Mouse (Mus musculus): Measurements from ENCODE around the gene Spint2.

The Spint2 gene

GRCm38 (mm10) chr7:29246619-29247313 is 34.9 kb downstream of the Spint2 start:
- POLR2A ChIA-PET = interaction anchor here (0.6 to 4.0 kb wide), 37 partner anchors 9 to 397 kb away, joined by 3 to 33 read pairs (median 5); partner anchors contain the start of genes Yif1b (in 4 of the 4), Fam98c (in 2 of the 4), Ggn (in 2 of the 4) and Ppp1r14a (in 2 of the 4)
- CTCF ChIA-PET = interaction anchor here in 3 of 4 experiments (0.6 to 3.6 kb wide), 34 partner anchors 8 to 1940 kb away, joined by 3 to 27 read pairs (median 4); partner anchors contain the start of genes Yif1b (in 2 of the 3), Kcnk6 (in 1 of the 3), Ppp1r14a (in 1 of the 3) and Psmd8 (in 1 of the 3)

GRCm38 (mm10) chr7:29246015-29246414 is 35.7 kb downstream of the Spint2 start:
- CTCF ChIA-PET = interaction anchor here in 2 of 4 experiments (0.6 to 3.6 kb wide), 7 partner anchors 8 to 89 kb away, joined by 3 to 27 read pairs (median 13); partner anchors contain the start of genes Kcnk6 (in 1 of the 2), Psmd8 (in 1 of the 2) and Yif1b (in 1 of the 2)
- POLR2A ChIA-PET = interaction anchor here in 3 of 4 experiments (0.6 to 4.0 kb wide), 10 partner anchors 8 to 207 kb away, joined by 3 to 33 read pairs (median 8); partner anchors contain the start of genes Yif1b (in 3 of the 3), Ggn (in 1 of the 3), Psmd8 (in 1 of the 3) and Spint2 (in 1 of the 3)

- CTCF ChIA-PET = interaction anchor here (0.5 to 1.9 kb wide), 38 partner anchors 9 to 1087 kb away, joined by 3 to 9 read pairs (median 4); partner anchors contain the start of genes Kcnk6 (in 1 of the 4), Mrps12 (in 1 of the 4), Ppp1r14a (in 1 of the 4) and Psmd8 (in 1 of the 4)
- POLR2A ChIA-PET = interaction anchor here (0.6 to 2.2 kb wide), 18 partner anchors 10 to 118 kb away, joined by 3 to 11 read pairs (median 4); partner anchors contain the start of genes Psmd8 (in 3 of the 4), Ggn (in 1 of the 4), Kcnk6 (in 1 of the 4) and Spint2 (in 1 of the 4)
Measured at GRCm38 (mm10) chr7:29244732-29245416, 36.8 kb downstream of the Spint2 start.

GRCm38 (mm10) chr7:29238019-29238967 is 43.4 kb downstream of the Spint2 start, which contains the start of gene Yif1b:
TSS of gene Yif1b (plus strand) at chr7:29238329.
- ChIA-PET POLR2A (interaction anchor here (0.6 to 2.8 kb wide), 75 partner anchors 8 to 888 kb away, joined by 3 to 33 read pairs (median 4); partner anchors contain the start of genes 2200002D01Rik (in 3 of the 4), Ggn (in 3 of the 4), Spred3 (in 3 of the 4) and Catsperg1 (in 2 of the 4)), CTCF (interaction anchor here (0.5 to 2.2 kb wide), 25 partner anchors 9 to 257 kb away, joined by 3 to 27 read pairs (median 4); partner anchors contain the start of genes 2200002D01Rik (in 3 of the 4), Psmd8 (in 2 of the 4) and Eif3k (in 1 of the 4))

GRCm38 (mm10) chr7:29237596-29237995 is 44.1 kb downstream of the Spint2 start:
- ChIA-PET CTCF (interaction anchor here (0.5 to 2.2 kb wide), 29 partner anchors 10 to 268 kb away, joined by 3 to 27 read pairs (median 4); partner anchors contain the start of genes 2200002D01Rik (in 2 of the 4), Psmd8 (in 2 of the 4) and Eif3k (in 1 of the 4)), POLR2A (interaction anchor here (0.6 to 2.8 kb wide), 72 partner anchors 8 to 887 kb away, joined by 3 to 33 read pairs (median 4); partner anchors contain the start of genes 2200002D01Rik (in 3 of the 4), Ggn (in 3 of the 4), Spred3 (in 3 of the 4) and Catsperg1 (in 2 of the 4))

- POLR2A ChIA-PET = interaction anchor here in 2 of 4 experiments (0.7 to 2.8 kb wide), 9 partner anchors 11 to 346 kb away, joined by 3 to 33 read pairs (median 6); partner anchors contain the start of genes 2200002D01Rik (in 2 of the 2), Actn4 (in 1 of the 2), Psmd8 (in 1 of the 2) and Ryr1 (in 1 of the 2)
- CTCF ChIA-PET = interaction anchor here (0.7 to 2.2 kb wide), 6 partner anchors 11 to 174 kb away, joined by 3 to 27 read pairs (median 6); partner anchors contain the start of genes 2200002D01Rik (in 1 of the 4) and Psmd8 (in 1 of the 4)
Measured at GRCm38 (mm10) chr7:29236593-29236992, 45.1 kb downstream of the Spint2 start.

GRCm38 (mm10) chr7:29234661-29235060 is 47.1 kb downstream of the Spint2 start:
- ChIA-PET CTCF (interaction anchor here (0.6 to 2.5 kb wide), 21 partner anchors 8 to 343 kb away, joined by 3 to 13 read pairs (median 3); partner anchors contain the start of genes 2200002D01Rik (in 2 of the 4), Fam98c (in 2 of the 4), Catsperg1 (in 1 of the 4) and Psmd8 (in 1 of the 4)), POLR2A (interaction anchor here in 3 of 4 experiments (0.6 to 1.5 kb wide), 9 partner anchors 10 to 57 kb away, joined by 3 to 6 read pairs (median 3); partner anchors contain the start of genes Psmd8 (in 2 of the 3) and 2200002D01Rik (in 1 of the 3))

GRCm38 (mm10) chr7:29233745-29234144 is 48.0 kb downstream of the Spint2 start:
- CTCF ChIA-PET = interaction anchor here (0.6 to 2.5 kb wide), 13 partner anchors 9 to 1788 kb away, joined by 3 to 13 read pairs (median 4); partner anchors contain the start of genes 2200002D01Rik (in 1 of the 4), Catsperg1 (in 1 of the 4), Eif3k (in 1 of the 4) and Fam98c (in 1 of the 4)
- POLR2A ChIA-PET = interaction anchor here in 3 of 4 experiments (0.6 to 2.9 kb wide), 6 partner anchors 11 to 859 kb away, joined by 3 to 11 read pairs (median 4); partner anchors contain the start of genes Psmd8 (in 2 of the 3), Ggn (in 1 of the 3) and Spred3 (in 1 of the 3)

- POLR2A ChIA-PET = interaction anchor here (0.5 to 2.9 kb wide), 18 partner anchors 11 to 754 kb away, joined by 3 to 11 read pairs (median 4); partner anchors contain the start of genes Ggn (in 2 of the 4), Spred3 (in 2 of the 4), Catsperg1 (in 1 of the 4) and Mrps12 (in 1 of the 4)
- CTCF ChIA-PET = interaction anchor here in 3 of 4 experiments (0.6 to 1.5 kb wide), 8 partner anchors 12 to 171 kb away, joined by 3 to 5 read pairs (median 4); partner anchors contain the start of gene Fam98c (in 1 of the 3)
Measured at GRCm38 (mm10) chr7:29232247-29233013, 49.3 kb downstream of the Spint2 start, which contains the start of gene Kcnk6. TSS of gene Kcnk6 (minus strand) at chr7:29232515.

- CTCF ChIA-PET = interaction anchor here in 1 of 4 experiments (0.7 to 1.5 kb wide), 3 partner anchors 13 to 292 kb away, joined by 4 to 5 read pairs (median 5); no protein-coding TSS in a partner anchor
- POLR2A ChIA-PET = interaction anchor here in 3 of 4 experiments (0.6 to 2.9 kb wide), 3 partner anchors 51 to 62 kb away, joined by 4 to 11 read pairs (median 5); partner anchors contain the start of gene Psmd8 (in 2 of the 3)
Measured at GRCm38 (mm10) chr7:29231517-29231916, 50.2 kb downstream of the Spint2 start.

- CTCF ChIA-PET = interaction anchor here in 1 of 4 experiments (0.6 kb wide), 1 partner anchor 440 kb away, joined by 5 read pairs; no protein-coding TSS in a partner anchor
Measured at GRCm38 (mm10) chr7:29230560-29230959, 51.2 kb downstream of the Spint2 start.

GRCm38 (mm10) chr7:29228202-29228601 is 53.5 kb downstream of the Spint2 start:
- CTCF ChIA-PET = no interaction called here

More at GRCm38 (mm10) chr7:29230560-29230959, 51.2 kb downstream of the Spint2 start:
- POLR2A ChIA-PET = interaction anchor here in 1 of 4 experiments (0.8 to 0.9 kb wide), 2 partner anchors 12 to 63 kb away, joined by 4 to 5 read pairs; no protein-coding TSS in a partner anchor

GRCm38 (mm10) chr7:29225520-29225919 is 56.2 kb downstream of the Spint2 start:
- ChIA-PET POLR2A (interaction anchor here in 2 of 4 experiments (0.7 to 1.4 kb wide), 2 partner anchors 9 to 846 kb away, joined by 3 to 4 read pairs; no protein-coding TSS in a partner anchor), CTCF (no interaction called here)

More at GRCm38 (mm10) chr7:29228202-29228601, 53.5 kb downstream of the Spint2 start:
- POLR2A ChIA-PET = interaction anchor here in 2 of 4 experiments (1.2 to 2.5 kb wide), 4 partner anchors 10 to 20 kb away, joined by 3 to 11 read pairs (median 4); partner anchors contain the start of genes 2200002D01Rik (in 1 of the 2) and Yif1b (in 1 of the 2)

- ChIA-PET CTCF (no interaction called here), POLR2A (interaction anchor here in 2 of 4 experiments (0.8 to 2.7 kb wide), 3 partner anchors 9 to 23 kb away, joined by 3 to 9 read pairs (median 4); partner anchors contain the start of genes 2200002D01Rik (in 1 of the 2) and Yif1b (in 1 of the 2))
Measured at GRCm38 (mm10) chr7:29224756-29225394, 56.8 kb downstream of the Spint2 start.
